Comparison of ENCODE assay signal across 9 mouse cellular contexts in genomic region chr9:49485250-49485891, GRCm38 (mm10). TPM values are rescaled to one million over a fixed set of nuclear protein-coding genes. Genes with fewer than 3 reads are reported as not detected.
A peak's percentile ranks its signal among the peaks of the same experiment; 100 is the strongest.
DNase-seq lines count a peak whose midpoint lies in the region; ATAC-seq lines count a peak whose summit lies in the region.
"Had no signal": no experiment of that assay in that cellular context is flagged by ENCODE, and none has a peak within 500 bp of the region (broad histone marks: within the 10 kb centered on the region; RNA-seq: fewer than 3 reads in every experiment).

No protein-coding gene starts in this region.

- no peaks in the 10 kb centered on the region for H3K9me3 ChIP-seq in forebrain, embryonic 11.5 days (ENCODE audit: control insufficient read depth, low read length)
- no peaks in the 10 kb centered on the region for H3K9me3 ChIP-seq in hindbrain, embryonic 15.5 days
- no peaks in the 10 kb centered on the region for H3K9me3 ChIP-seq in liver, embryonic 13.5 days (replicated peaks)

- peak; percentile 54; the same call in 1 of the 2 replicates for ATAC-seq in forebrain, embryonic 11.5 days (replicated peaks; ENCODE audit: low FRiP score)
- no peak; the same call in 1 of the 2 replicates for ATAC-seq in hindbrain, embryonic 15.5 days (ENCODE audit: low FRiP score, low read depth)
- no peak for ATAC-seq in liver, embryonic 13.5 days (ENCODE audit: low read depth)

- peak overlapping the region; percentile 85 for H3K4me2 ChIP-seq in forebrain, embryonic 11.5 days (ENCODE audit: low read depth, low read length, severe bottlenecking)
- H3K4me2 ChIP-seq in hindbrain, embryonic 15.5 days: peak overlapping the region; percentile 82
- peak overlapping the region; percentile 64 for H3K4me2 ChIP-seq in liver, embryonic 13.5 days

- H3K27me3 ChIP-seq in forebrain, embryonic 11.5 days (ENCODE audit: control insufficient read depth, insufficient read depth, low read length): no peaks in the 10 kb centered on the region
- no peaks in the 10 kb centered on the region for H3K27me3 ChIP-seq in hindbrain, embryonic 15.5 days
- H3K27me3 ChIP-seq in liver, embryonic 13.5 days: 0 out of 2 replicates have a peak, but pooled peaks cover 3% of the 10 kb centered on the region

- H3K4me3 ChIP-seq in forebrain, embryonic 11.5 days (ENCODE audit: low read depth, low read length): peak overlapping the region; percentile 53
- peak overlapping the region; percentile 47 for H3K4me3 ChIP-seq in hindbrain, embryonic 15.5 days
- H3K4me3 ChIP-seq in liver, embryonic 13.5 days (replicated peaks): peak overlapping the region; percentile 53

- no peak overlapping the region for H3K27ac ChIP-seq in forebrain, embryonic 11.5 days (ENCODE audit: low read depth, low read length)
- no peak overlapping the region for H3K27ac ChIP-seq in hindbrain, embryonic 15.5 days (replicated peaks)
- H3K27ac ChIP-seq in liver, embryonic 13.5 days: no peak overlapping the region

- peak; percentile 41 to 43 for DNase-seq in cerebellum, adult 18-20 months
- DNase-seq in cerebellum, adult 9-11 months: no peak
- DNase-seq in NIH3T3 (ENCODE audit: low read depth): peak; percentile 75
- peak; percentile 75 for DNase-seq in forebrain, embryonic 11.5 days (ENCODE audit: low spot score)
- DNase-seq in liver, embryonic 13.5 days: peak; percentile 11
- DNase-seq in naive thymus-derived CD4-positive, alpha-beta T cell, adult 2 months (ENCODE audit: low read depth): peak; percentile 34
- no peak for DNase-seq in gastrocnemius, postnatal 25 days

- H3K4me1 ChIP-seq in forebrain, embryonic 11.5 days (replicated peaks; ENCODE audit: control insufficient read depth, insufficient read depth, low read length): no peaks in the 10 kb centered on the region
- H3K4me1 ChIP-seq in hindbrain, embryonic 15.5 days (replicated peaks): peaks cover 20% of the 10 kb centered on the region
- peaks cover 14% of the 10 kb centered on the region for H3K4me1 ChIP-seq in liver, embryonic 13.5 days (replicated peaks)

- H3K9ac ChIP-seq in forebrain, embryonic 11.5 days (ENCODE audit: low read length): peak overlapping the region; percentile 53
- H3K9ac ChIP-seq in hindbrain, embryonic 15.5 days: peak overlapping the region; percentile 26
- no peak overlapping the region for H3K9ac ChIP-seq in liver, embryonic 13.5 days

- no peaks in the 10 kb centered on the region for H3K36me3 ChIP-seq in forebrain, embryonic 11.5 days (ENCODE audit: control insufficient read depth, insufficient read depth, low read length)
- no peaks in the 10 kb centered on the region for H3K36me3 ChIP-seq in hindbrain, embryonic 15.5 days
- H3K36me3 ChIP-seq in liver, embryonic 13.5 days: no peaks in the 10 kb centered on the region

- WGBS in forebrain, embryonic 11.5 days: 4% methylated on average over 21 of the region's 21 CpGs
- WGBS in hindbrain, embryonic 15.5 days: 4% methylated on average over 21 of the region's 21 CpGs
- WGBS in liver, embryonic 13.5 days (ENCODE audit: insufficient replicate concordance): 4% methylated on average over 21 of the region's 21 CpGs

RNA-seq across cellular contexts. Expression of gene Ttc12, which starts 0.7 kb away (rescaled TPM):
- 1.9 and 2.0 TPM in 2 replicates for polyA plus RNA-seq in forebrain, embryonic 11.5 days (2014; fragmentation: Nextera tagmentation; extraction: Ambion mirVana)
- 1.7 and 2.3 TPM in 2 replicates for polyA plus RNA-seq in hindbrain, embryonic 15.5 days (2015; fragmentation: Nextera tagmentation; extraction: Ambion mirVana)
- polyA plus RNA-seq in liver, embryonic 13.5 days (2015; fragmentation: Nextera tagmentation; extraction: Ambion mirVana): 0.16 and 0.19 TPM in 2 replicates
- total RNA-seq in gastrocnemius, postnatal 25 days (2021): under 1 TPM; 0.82 to 0.88 TPM

RNA-seq across cellular contexts. Expression of gene Ankk1, which starts 58.5 kb away (rescaled TPM):
- polyA plus RNA-seq in forebrain, embryonic 11.5 days (2014; fragmentation: Nextera tagmentation; extraction: Ambion mirVana): not detected in 2 replicates
- polyA plus RNA-seq in hindbrain, embryonic 15.5 days (2015; fragmentation: Nextera tagmentation; extraction: Ambion mirVana): not detected in 2 replicates
- polyA plus RNA-seq in liver, embryonic 13.5 days (2015; fragmentation: Nextera tagmentation; extraction: Ambion mirVana): not detected in 2 replicates
- total RNA-seq in gastrocnemius, postnatal 25 days (2021): not detected
- total RNA-seq: left cerebral cortex, postnatal 25 days had no signal

Comparison
In these comparisons a context has a peak if more than half of its experiments do, and no peak if none do; other contexts are left out.
1. DNase-seq: peak in cerebellum, adult 18-20 months (2 of 2), NIH3T3 (single experiment), forebrain, embryonic 11.5 days (single experiment), liver, embryonic 13.5 days (single experiment) and naive thymus-derived CD4-positive, alpha-beta T cell, adult 2 months (single experiment); none in cerebellum, adult 9-11 months (single experiment) and gastrocnemius, postnatal 25 days (single experiment).
2. Peak in every context shown above with its lines, with median percentiles within 50 percentile points of each other: H3K4me2 ChIP-seq and H3K4me3 ChIP-seq.